Mouse (Mus musculus) MEL (cell line): Measurements from ENCODE around the gene Kcnk18. TPM values are rescaled to one million over a fixed set of nuclear protein-coding genes. Genes with fewer than 3 reads are reported as not detected.

ENCODE experiments used
- DNase-seq: peaks from one replicate; pipeline ENCODE4 v3.0.0; 2011; ENCODE audit warnings: low read depth, low spot score
- H3K27ac ChIP-seq: 2 replicates; pipeline ENCODE4 v1.5.1; 2012; ENCODE audit warnings: low read depth, mild to moderate bottlenecking, control low read depth, low read length, moderate library complexity; ENCODE audit not compliant: control insufficient read depth
- H3K27me3 ChIP-seq, 2 experiments: fragments of 150-350 bp in 1 of 2; sonication (generic) in 1 of 2; 2 replicates each; pipeline ENCODE4 v1.6.1; 2012; ENCODE audit warnings: low read length in 2 of 2, mild to moderate bottlenecking in 2 of 2, improper control_type of control experiment in 1 of 2, moderate library complexity in 1 of 2; ENCODE audit not compliant: insufficient read depth in 2 of 2, control insufficient read depth in 1 of 2
- H3K36me3 ChIP-seq, 2 experiments: 2 replicates each; pipeline ENCODE4 v1.6.1; 2012 to 2014; ENCODE audit warnings: low read length in 2 of 2, improper control_type of control experiment in 1 of 2, inconsistent platforms in 1 of 2, mild to moderate bottlenecking in 1 of 2; ENCODE audit not compliant: insufficient read depth in 2 of 2, control insufficient read depth in 1 of 2
- H3K4me1 ChIP-seq, 2 experiments: fragments of 150-350 bp in 1 of 2; sonication (generic) in 1 of 2; 2 replicates each; pipeline ENCODE4 v1.6.1; 2012; ENCODE audit warnings: low read length in 2 of 2, improper control_type of control experiment in 1 of 2, mild to moderate bottlenecking in 1 of 2; ENCODE audit not compliant: insufficient read depth in 2 of 2, control insufficient read depth in 1 of 2
- H3K4me3 ChIP-seq, 2 experiments: fragments of 150-350 bp in 1 of 2; sonication (generic) in 1 of 2; 2 replicates each; pipeline ENCODE4 v1.5.1; 2012; ENCODE audit warnings: low read depth in 2 of 2, low read length in 2 of 2, mild to moderate bottlenecking in 2 of 2, moderate library complexity in 2 of 2, control low read depth in 1 of 2, improper control_type of control experiment in 1 of 2; ENCODE audit not compliant: control insufficient read depth in 1 of 2, insufficient read depth in 1 of 2
- H3K79me2 ChIP-seq: 2 replicates; pipeline ENCODE4 v1.6.1; 2012; ENCODE audit warnings: mild to moderate bottlenecking, low read length, moderate library complexity; ENCODE audit not compliant: control insufficient read depth, poor library complexity, insufficient read depth
- H3K9ac ChIP-seq: 2 replicates; pipeline ENCODE4 v1.6.1; 2012; ENCODE audit warnings: low read depth, mild to moderate bottlenecking, control low read depth, low read length, moderate library complexity; ENCODE audit not compliant: control insufficient read depth, poor library complexity, severe bottlenecking
- H3K9me3 ChIP-seq: fragments of 150-350 bp; sonication (generic); replicated peaks from 2 replicates; pipeline ENCODE4 v1.6.1; 2012; ENCODE audit warnings: mild to moderate bottlenecking, low read length, improper control_type of control experiment, moderate library complexity; ENCODE audit not compliant: insufficient read depth
- CHD1 ChIP-seq: IDR thresholded peaks from 2 replicates; pipeline ENCODE4 v1.6.1; 2012; ENCODE audit warnings: low read depth, mild to moderate bottlenecking, inconsistent platforms, low read length, improper control_type of control experiment
- CTCF ChIP-seq, 3 experiments: IDR thresholded peaks in 2 of 3; conservative IDR thresholded peaks in 1 of 3; 2 replicates each; pipeline ENCODE4 v1.5.1; 2011 to 2012; ENCODE audit warnings: low read length in 3 of 3, low read depth in 2 of 3, mild to moderate bottlenecking in 2 of 3, improper control_type of control experiment in 1 of 3, inconsistent platforms in 1 of 3, mixed read lengths in 1 of 3, moderate library complexity in 1 of 3; ENCODE audit not compliant: control insufficient read depth in 1 of 3, insufficient read depth in 1 of 3, poor library complexity in 1 of 3, severe bottlenecking in 1 of 3
- E2F4 ChIP-seq: IDR thresholded peaks from 2 replicates; pipeline ENCODE4 v1.6.1; 2011; ENCODE audit warnings: low read depth, low read length, improper control_type of control experiment, borderline replicate concordance
- ELF1 ChIP-seq: IDR thresholded peaks from 2 replicates; pipeline ENCODE4 v1.6.1; 2014; ENCODE audit warnings: low read depth, mild to moderate bottlenecking, inconsistent platforms, low read length, improper control_type of control experiment, moderate library complexity
- EP300 ChIP-seq, 2 experiments: IDR thresholded peaks; 2 replicates each; pipeline ENCODE4 v1.6.1; 2011; ENCODE audit warnings: improper control_type of control experiment in 2 of 2, low read length in 2 of 2, low read depth in 1 of 2, mild to moderate bottlenecking in 1 of 2
- ETS1 ChIP-seq: IDR thresholded peaks from 2 replicates; pipeline ENCODE4 v1.6.1; 2012; ENCODE audit warnings: low read depth, mild to moderate bottlenecking, inconsistent platforms, low read length, improper control_type of control experiment, moderate library complexity
- JUND ChIP-seq: IDR thresholded peaks from 2 replicates; pipeline ENCODE4 v1.6.1; 2011; ENCODE audit warnings: low read depth, mild to moderate bottlenecking, improper control_type of control experiment, low read length
- KAT2A ChIP-seq: conservative IDR thresholded peaks from 2 replicates; pipeline ENCODE4 v1.6.1; 2012; ENCODE audit warnings: low read depth, low read length, improper control_type of control experiment, inconsistent platforms
- MAFK ChIP-seq: IDR thresholded peaks from 2 replicates; pipeline ENCODE4 v1.6.1; 2011; ENCODE audit warnings: low read depth, mild to moderate bottlenecking, low read length, improper control_type of control experiment, borderline replicate concordance
- MAX ChIP-seq: IDR thresholded peaks from 2 replicates; pipeline ENCODE4 v1.6.1; 2011; ENCODE audit warnings: low read length, improper control_type of control experiment
- MEF2A ChIP-seq: IDR thresholded peaks from 2 replicates; pipeline ENCODE4 v1.6.1; 2014; ENCODE audit warnings: low read depth, mild to moderate bottlenecking, inconsistent platforms, low read length, improper control_type of control experiment; ENCODE audit not compliant: poor library complexity, insufficient replicate concordance, severe bottlenecking; ENCODE audit errors: extremely low read depth
- MYC ChIP-seq: IDR thresholded peaks from 2 replicates; pipeline ENCODE4 v1.6.1; 2011; ENCODE audit warnings: low read depth, mild to moderate bottlenecking, low read length, improper control_type of control experiment, moderate library complexity
- NRF1 ChIP-seq: IDR thresholded peaks from 2 replicates; pipeline ENCODE4 v1.6.1; 2014; ENCODE audit warnings: low read depth, mild to moderate bottlenecking, inconsistent platforms, low read length, improper control_type of control experiment, moderate library complexity; ENCODE audit not compliant: poor library complexity, insufficient read depth, severe bottlenecking
- RAD21 ChIP-seq: IDR thresholded peaks from 2 replicates; pipeline ENCODE4 v1.6.1; 2011; ENCODE audit warnings: mild to moderate bottlenecking, low read depth, low read length, improper control_type of control experiment
- SMC3 ChIP-seq: IDR thresholded peaks from 2 replicates; pipeline ENCODE4 v1.6.1; 2011; ENCODE audit warnings: low read depth, low read length, improper control_type of control experiment
- TAL1 ChIP-seq: IDR thresholded peaks from 2 replicates; pipeline ENCODE4 v1.6.1; 2012; ENCODE audit warnings: mild to moderate bottlenecking, inconsistent platforms, low read length, moderate library complexity, mixed read lengths
- TCF12 ChIP-seq: IDR thresholded peaks from 2 replicates; pipeline ENCODE4 v1.6.1; 2014; ENCODE audit warnings: low read depth, mild to moderate bottlenecking, inconsistent platforms, low read length, improper control_type of control experiment, moderate library complexity
- ZC3H11A ChIP-seq: IDR thresholded peaks from 2 replicates; pipeline ENCODE4 v1.6.1; 2012; ENCODE audit warnings: low read depth, mild to moderate bottlenecking, inconsistent platforms, low read length, improper control_type of control experiment
- ZMIZ1 ChIP-seq: IDR thresholded peaks from 2 replicates; pipeline ENCODE4 v1.6.1; 2012; ENCODE audit warnings: low read depth, mild to moderate bottlenecking, inconsistent platforms, low read length, improper control_type of control experiment, moderate library complexity
- polyA plus RNA-seq, 2 experiments: library from polyadenylated mRNA; stranded (reverse) in 1 of 2; unstranded in 1 of 2; fragments of >175 nt in 1 of 2; fragments of >200 nt in 1 of 2; gene quantifications; 2 replicates each; pipeline versions ENCODE4 v1.2.1 to v1.2.4; 2012; ENCODE audit warnings: low replicate concordance in 2 of 2, low read depth in 1 of 2; ENCODE audit not compliant: insufficient read length in 2 of 2, insufficient read depth in 1 of 2, missing spikeins in 1 of 2
- total RNA-seq: library from RNA; depleted of rRNA; stranded (reverse); fragments of 300-350 nt; gene quantifications from 2 replicates; pipeline ENCODE4 v1.2.3, GENCODE M21; 2012

The Kcnk18 gene
- total and polyA plus RNA-seq, 3 experiments = not detected

DNA sequence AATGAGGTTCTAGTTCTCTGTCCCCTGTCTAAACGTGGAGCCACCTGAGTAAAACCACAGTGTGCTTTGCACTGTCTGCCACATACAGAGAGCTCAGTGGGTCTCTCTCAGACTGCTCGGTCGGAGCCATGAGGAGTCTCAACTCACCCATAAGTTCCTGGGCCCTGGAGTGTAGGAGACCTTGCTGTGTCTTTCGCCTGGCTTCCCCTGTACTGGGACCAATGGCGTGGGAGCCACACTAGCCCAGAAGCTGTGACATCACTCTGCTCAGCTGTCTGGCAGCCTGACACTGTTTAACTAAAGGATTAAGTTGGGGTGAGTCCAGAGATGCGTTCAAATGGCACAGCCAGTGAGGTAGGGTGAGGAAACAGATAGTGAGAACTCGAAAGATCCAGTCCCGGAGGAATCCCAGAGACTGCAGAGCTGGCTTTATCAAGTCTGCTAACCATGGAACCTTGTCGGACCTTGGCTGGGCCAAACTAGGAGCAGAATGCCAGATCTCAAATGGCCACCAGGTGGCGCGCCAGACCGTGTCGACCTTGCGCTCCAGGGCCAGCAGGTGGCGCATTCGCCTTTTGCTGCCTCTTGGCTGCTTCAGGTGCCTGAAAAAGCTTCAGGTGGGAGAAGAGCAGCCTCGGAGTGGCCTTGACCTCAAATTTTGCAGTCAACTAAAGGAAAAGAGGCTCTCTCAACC is 20.3 kb downstream of the Kcnk18 start (continued):
- TF ChIP-seq ELF1 (no peak), NRF1 (peak; percentile 10; the same call in 1 of the 2 replicates), MEF2A (no peak), TAL1 (no peak), CTCF (IDR thresholded peaks at IDR 0.05 in 2 of 3, conservative IDR thresholded peaks at IDR 0.05 in 1 of 3; ENCODE audit: control insufficient read depth in 1 of 3, insufficient read depth in 1 of 3, low read depth in 2 of 3, low read length in 3 of 3, poor library complexity in 1 of 3, severe bottlenecking in 1 of 3) (peak in 2 of 3 experiments; percentile 100), RAD21 (peak; percentile 100), CHD1 (no peak), TCF12 (no peak), MAX (no peak), KAT2A (no peak)

DNA sequence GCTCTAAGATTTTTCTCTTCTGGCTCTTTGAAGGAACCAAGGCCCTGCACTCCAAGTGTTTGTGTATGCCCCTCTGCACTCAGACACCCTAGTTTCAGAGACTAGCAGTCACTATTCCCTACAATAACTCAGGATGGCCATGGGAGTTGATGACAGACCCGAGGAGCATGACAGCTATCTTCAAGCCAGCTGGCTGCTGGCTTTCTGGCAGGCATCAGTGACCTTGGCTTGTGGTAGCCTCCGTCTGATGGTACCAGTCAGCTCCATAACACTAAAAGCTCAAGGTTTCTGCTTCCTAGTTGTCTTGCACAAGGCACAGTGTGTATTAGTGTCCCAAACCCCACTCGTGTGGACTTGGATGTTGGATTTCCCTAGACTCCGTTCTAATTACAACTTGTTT is 23.0 kb downstream of the Kcnk18 start:
- no peaks in the 10 kb centered on the region for H3K79me2 ChIP-seq
- no peaks in the 10 kb centered on the region; a peak in 1 of 4 replicates for H3K27me3 ChIP-seq
- no peak overlapping the region for H3K9ac ChIP-seq

DNA sequence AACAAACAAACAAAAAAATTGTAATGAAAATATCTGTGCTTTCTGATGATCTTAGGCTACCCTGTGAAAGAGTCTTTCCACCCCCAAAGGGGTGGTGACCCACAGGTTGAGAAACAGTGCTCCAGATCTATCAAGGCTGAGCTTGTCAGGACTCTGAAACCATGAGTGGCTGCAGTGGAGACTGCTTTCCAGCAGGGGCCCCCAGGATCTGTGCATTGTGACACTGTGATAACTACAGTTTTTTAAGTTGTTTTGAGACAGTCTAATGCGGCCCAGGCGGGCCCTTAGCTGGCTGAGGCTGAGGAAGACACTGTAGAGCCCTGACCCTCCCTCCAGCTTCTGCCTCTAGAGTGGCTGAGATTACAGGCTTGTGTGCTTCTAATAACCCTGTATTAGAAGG is 24.0 kb downstream of the Kcnk18 start:
- no peaks in the 10 kb centered on the region for H3K79me2 ChIP-seq

More for the DNA sequence above, 23.0 kb downstream of the Kcnk18 start:
- TF ChIP-seq JUND (no peak), EP300 (IDR thresholded peaks at IDR 0.05; ENCODE audit: low read depth in 1 of 2, low read length in 2 of 2) (no peak), ZMIZ1 (no peak), TCF12 (no peak), E2F4 (no peak), MAFK (no peak), MAX (no peak), MYC (no peak)
- DNase-seq = no peak
- Histone ChIP-seq H3K4me1 (no peaks in the 10 kb centered on the region), H3K27ac (no peak overlapping the region), H3K9me3 (no peaks in the 10 kb centered on the region), H3K36me3 (no peaks in the 10 kb centered on the region), H3K4me3 (no peak overlapping the region)

More for the DNA sequence above, 24.0 kb downstream of the Kcnk18 start:
- TF ChIP-seq ZC3H11A (peak; percentile 39), SMC3 (peak; percentile 58), ETS1 (no peak), CTCF (IDR thresholded peaks at IDR 0.05 in 2 of 3, conservative IDR thresholded peaks at IDR 0.05 in 1 of 3; ENCODE audit: control insufficient read depth in 1 of 3, insufficient read depth in 1 of 3, low read depth in 2 of 3, low read length in 3 of 3, poor library complexity in 1 of 3, severe bottlenecking in 1 of 3) (peak in 2 of 3 experiments; percentile 43 to 55; a peak in 5 of 6 replicates), RAD21 (peak; percentile 51)
- peaks cover 0 to 4% of the 10 kb centered on the region in 2 experiments; a peak in 2 of 4 replicates for H3K4me1 ChIP-seq
- peak; percentile 50 for DNase-seq
- H3K9me3 ChIP-seq = no peaks in the 10 kb centered on the region
- peaks cover 0 to 2% of the 10 kb centered on the region in 2 experiments; a peak in 1 of 4 replicates for H3K36me3 ChIP-seq
- no peak overlapping the region for H3K4me3 ChIP-seq
- no peak overlapping the region for H3K27ac ChIP-seq
- H3K27me3 ChIP-seq = no peaks in the 10 kb centered on the region
- no peak overlapping the region for H3K9ac ChIP-seq
